Mouse (Mus musculus) left cerebral cortex, adult 18-20 months (tissue): Measurements from ENCODE around the gene Ankib1. TPM values are rescaled to one million over a fixed set of nuclear protein-coding genes. Genes with fewer than 3 reads are reported as not detected.
"Not testable (repeated sequence)": the region's sequence is repeated elsewhere in the genome, so short reads cannot be mapped to it uniquely, and the experiment has no call there.

Source experiments
- DNase-seq, 2 experiments: peaks; one replicate each; pipeline ENCODE4 v3.0.0; 2021 to 2022; ENCODE audit warnings: low spot score in 2 of 2, mixed read lengths in 1 of 2
- total RNA-seq, 2 experiments: library from RNA; stranded (reverse); gene quantifications; 2 replicates each; pipeline ENCODE4 v1.2.3; 2021

Ankib1 gene
- total RNA-seq, 2 experiments from 2014 or later = 125 to 130 TPM

DNA sequence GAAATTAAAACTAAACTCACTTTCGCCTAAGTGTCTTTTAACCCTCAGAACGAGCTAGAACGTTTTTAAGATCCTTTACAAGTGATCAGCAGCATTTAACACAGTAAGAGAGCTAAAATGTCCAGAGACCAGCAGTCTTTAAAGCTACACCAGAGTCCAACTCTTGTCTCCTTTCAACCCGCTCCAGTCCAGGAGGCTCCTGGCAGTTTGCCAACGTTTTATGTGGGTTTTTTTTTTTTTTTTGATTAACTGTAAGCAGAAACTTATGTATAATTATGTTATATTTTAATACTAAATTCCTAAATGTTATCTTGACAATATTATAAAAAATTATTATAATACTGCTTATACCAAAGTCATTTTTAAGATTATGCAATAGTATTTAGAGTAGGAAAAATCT lies 73.9 kb downstream of the Ankib1 start:
- no peak for DNase-seq

GRCm38 (mm10) chr5:3725491-3725890 lies 77.2 kb downstream of the Ankib1 start:
- DNase-seq = no peak

GRCm38 (mm10) chr5:3723415-3723814 lies 79.3 kb downstream of the Ankib1 start:
- DNase-seq = no peak

DNA sequence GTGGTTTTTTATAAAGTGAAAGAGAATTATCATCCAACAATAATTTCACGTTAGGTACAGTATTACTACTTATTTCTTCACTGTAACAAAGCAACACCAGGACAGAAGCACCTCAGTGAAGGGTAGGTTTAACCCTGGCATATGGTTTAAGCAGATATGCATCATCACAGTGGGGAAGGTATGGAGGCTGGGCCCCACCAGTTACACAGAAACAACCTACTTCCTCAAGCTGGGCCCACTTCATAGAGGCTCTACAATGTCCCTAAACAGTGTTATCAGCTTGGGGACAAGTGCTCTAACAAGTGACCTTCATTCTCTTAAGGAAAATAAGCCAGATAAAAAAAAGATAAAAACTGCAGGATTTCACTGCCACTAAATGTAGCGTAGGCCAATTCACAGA lies 79.9 kb downstream of the Ankib1 start:
- DNase-seq = no peak

DNA sequence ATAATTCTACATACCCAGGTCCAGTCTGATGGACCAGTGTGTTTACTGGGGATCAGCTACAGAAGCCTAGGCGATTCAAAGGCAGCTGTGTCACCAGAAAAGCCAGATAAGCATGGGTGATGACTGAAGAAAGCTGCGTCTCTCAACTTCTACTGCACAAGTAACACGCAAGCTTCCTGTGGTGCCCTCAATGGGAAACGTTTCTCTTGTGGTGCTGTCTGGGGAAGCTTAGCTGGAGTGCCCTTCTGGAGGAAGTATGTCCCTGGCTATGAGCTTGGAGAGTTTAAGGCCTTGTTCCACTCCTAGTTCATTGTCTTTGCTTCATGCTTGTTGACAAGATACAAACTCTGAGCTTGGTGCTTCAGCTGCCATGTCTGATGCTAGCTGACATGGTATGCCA lies 83.4 kb downstream of the Ankib1 start:
- no peak for DNase-seq

DNA sequence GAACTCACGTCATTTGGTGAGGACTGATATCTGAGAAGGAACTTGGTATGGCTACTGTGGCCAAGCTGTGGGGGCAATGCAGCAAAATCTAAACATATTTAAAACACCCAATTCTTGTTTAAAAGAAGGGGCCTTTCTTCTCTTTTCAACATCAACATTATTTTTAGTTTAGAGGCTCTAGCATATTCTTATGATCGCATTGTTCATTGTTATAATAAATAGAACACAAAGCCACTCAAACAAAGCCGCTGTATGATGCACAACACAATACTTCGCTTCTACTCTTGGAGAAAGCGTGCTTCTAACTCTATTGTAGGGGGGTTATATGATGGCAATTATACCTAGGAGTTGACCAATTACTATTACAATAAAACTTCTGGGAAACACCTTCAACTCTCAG lies 86.9 kb downstream of the Ankib1 start:
- no peak for DNase-seq

- no peak for DNase-seq
Measured at GRCm38 (mm10) chr5:3702180-3702579, 100.5 kb downstream of the Ankib1 start.

GRCm38 (mm10) chr5:3700025-3700424 lies 102.7 kb downstream of the Ankib1 start:
- no peak for DNase-seq

- no peak for DNase-seq
Measured at GRCm38 (mm10) chr5:3696031-3696430, 106.7 kb downstream of the Ankib1 start.

DNA sequence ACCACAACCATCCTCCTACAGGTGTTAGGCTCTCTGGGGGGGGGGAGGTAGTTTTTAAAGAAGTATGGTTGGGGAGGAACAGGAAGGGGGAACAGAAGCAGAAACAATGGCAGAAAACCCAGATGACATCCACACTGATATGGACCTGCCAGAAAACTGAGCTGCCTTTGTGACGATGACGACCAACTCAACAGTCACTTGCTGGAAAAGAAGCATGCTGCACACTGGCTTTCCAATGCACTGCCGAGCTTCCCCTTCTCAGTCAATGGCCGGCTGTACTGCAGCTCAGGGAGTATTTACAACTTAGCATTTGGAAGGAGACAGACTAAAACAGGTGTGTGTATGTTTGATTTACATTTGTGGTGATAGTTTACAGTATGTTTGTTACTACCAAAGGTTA lies 107.5 kb downstream of the Ankib1 start:
- no peak for DNase-seq

GRCm38 (mm10) chr5:3692956-3693355 lies 109.8 kb downstream of the Ankib1 start:
- no peak for DNase-seq

DNA sequence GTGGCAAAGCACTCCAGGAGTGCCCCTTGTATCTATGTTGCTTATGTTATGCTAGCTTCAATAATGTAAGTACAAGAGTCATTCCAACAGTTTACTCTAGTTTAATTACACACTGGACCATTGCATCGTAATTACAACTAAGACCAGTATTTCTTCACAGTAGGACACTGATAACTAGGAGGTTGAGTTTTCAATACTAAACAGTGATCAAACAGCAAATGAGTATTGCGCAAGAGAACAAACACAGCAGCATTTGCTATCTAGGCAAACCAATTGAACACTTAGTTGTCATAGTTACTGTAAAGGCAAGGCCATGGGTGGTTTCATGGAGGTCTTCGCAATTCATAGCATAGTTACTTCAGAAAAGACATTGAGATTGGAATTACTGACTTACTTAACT lies 111.4 kb downstream of the Ankib1 start:
- no peak for DNase-seq

GRCm38 (mm10) chr5:3688298-3688697 lies 114.4 kb downstream of the Ankib1 start:
- no peak for DNase-seq

DNA sequence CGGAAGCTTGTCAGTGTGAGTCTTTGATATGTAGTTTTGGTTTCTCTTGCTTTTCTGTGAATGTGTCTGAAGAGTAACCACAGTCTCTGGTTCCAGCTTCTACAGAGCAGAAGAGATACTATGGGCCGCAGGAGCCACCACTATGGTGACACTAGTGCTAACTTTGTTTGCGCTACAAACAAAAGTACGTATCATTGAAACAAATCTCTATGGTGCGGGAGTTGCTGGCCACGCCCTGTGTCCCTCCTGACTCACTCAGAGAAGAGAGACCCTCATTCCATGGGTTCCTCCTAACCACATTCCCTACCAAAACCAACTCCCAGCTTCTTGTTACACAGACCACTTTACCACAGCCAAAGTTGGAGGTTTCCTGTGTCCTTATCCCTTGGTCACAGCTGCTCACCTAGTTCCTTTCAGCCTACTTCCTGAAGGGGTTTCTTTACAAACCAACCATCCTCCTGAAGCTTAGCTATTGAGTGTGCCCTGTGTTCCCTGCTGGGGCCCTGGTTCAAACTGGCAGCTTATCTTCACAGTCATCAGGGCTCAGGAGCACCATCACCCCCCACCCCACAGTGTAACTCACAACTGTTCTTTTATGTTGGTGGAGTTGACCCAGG lies 132.7 kb downstream of the Ankib1 start:
- DNase-seq = no peak

DNA sequence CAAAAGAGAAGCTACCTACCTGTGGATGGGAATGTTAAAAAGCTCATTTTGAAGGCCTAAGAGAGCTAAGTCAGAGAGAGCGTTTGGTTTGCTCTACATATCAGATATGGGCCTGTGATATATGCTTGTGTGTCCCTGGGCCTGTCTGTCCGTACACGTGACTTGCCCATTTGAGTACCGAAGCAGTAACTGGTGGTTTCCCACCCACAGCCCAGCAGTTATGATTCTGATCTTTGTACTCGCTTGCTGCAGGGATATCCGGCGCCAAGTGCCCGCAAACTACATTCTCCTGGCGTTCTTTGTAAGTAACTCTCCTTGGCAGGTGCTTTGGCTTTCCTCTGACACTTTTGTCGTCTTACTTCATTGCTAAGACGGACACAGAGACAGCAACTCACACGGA lies 136.1 kb downstream of the Ankib1 start:
- DNase-seq = no peak

DNA sequence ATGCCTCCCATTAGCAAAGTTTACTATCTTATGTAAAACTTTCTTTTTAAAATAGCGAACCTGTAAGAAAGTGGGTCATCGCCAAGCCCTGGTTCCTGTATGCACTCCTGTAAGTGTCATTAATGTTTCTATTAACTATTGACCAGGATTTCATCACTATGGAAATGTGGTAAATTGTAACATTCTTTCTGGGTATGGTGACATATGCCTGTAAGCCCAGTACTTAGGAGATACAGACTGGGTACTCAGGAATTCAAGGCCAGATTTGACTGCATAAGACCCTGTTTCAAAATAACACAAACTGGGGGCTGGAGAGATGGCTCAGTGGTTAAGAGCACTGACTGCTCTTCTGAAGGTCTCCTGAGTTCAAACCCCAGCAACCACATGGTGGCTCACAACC lies 137.5 kb downstream of the Ankib1 start:
- no peak for DNase-seq

DNA sequence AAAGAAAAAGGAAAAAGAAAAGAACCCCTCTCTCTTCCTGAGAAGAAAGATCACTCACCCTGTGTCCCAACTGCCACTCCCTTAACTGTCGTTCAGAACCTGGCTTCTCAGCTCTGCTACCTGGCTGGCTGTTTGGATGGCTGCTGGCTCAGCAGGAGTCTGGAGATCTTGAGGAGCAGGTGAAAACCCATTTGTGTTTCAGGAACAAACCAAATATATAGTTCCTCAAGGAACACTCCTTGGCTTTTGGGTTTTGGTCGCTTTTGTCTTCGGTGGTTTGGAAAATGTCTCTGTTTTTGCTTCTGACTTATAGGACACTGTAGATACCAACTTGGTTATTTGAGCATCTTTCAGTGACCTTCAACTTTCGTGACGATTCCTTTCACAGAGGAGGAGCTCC lies 145.6 kb downstream of the Ankib1 start, which contains the start of gene Gatad1:
Gatad1 (minus strand) TSS at position 101 of the 400 bp plus-strand sequence.
- DNase-seq = no peak

- DNase-seq = no peak
Measured at GRCm38 (mm10) chr5:3653801-3654200, 148.9 kb downstream of the Ankib1 start.

- not testable (repeated sequence) for DNase-seq
Measured at GRCm38 (mm10) chr5:3652903-3653575, 149.7 kb downstream of the Ankib1 start.

DNA sequence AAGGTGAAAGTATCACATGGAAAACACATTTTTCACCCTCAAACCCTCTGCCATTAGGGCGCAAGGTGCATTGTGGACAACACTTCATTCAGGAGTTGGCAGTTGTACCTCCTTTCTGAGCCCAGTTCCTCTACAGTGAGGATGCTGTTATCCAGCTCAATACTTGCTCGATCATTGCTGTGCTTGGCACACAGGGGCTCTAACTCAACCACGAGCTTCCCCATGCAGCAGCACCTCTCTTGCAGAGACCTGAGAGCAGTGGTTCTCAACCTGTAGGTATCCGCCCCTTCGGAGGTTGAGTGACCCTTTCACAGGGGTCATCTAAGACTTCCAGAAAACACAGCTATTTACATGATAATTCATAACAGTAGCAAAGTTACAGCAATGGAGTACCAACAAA lies 151.1 kb downstream of the Ankib1 start:
- DNase-seq = no peak

DNA sequence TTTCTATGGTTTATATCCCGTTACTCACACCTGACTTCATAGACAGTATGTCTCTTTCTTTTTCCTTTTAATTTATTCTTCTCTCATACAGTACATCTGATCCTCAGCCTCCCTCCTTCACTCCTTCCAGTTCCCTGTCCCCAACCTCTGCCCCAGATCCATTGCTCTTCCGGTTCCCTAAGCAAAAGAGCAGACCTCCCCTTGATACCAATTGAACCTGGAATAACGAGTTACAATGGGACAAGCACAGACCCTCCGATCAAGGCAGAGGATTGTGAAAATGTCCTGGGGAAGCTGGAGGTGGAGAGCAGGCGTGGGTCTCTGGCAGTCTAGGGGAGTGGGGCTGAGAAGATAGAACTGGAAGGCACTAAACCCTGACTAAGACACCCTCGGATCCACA lies 151.8 kb downstream of the Ankib1 start, which contains the start of gene Tmbim7:
Tmbim7 (plus strand) TSS at position 301 of the 400 bp plus-strand sequence.
- DNase-seq = no peak

- DNase-seq = no peak
Measured at GRCm38 (mm10) chr5:3648849-3649210, 153.9 kb downstream of the Ankib1 start.

GRCm38 (mm10) chr5:3648206-3648848 lies 154.4 kb downstream of the Ankib1 start:
- no peak for DNase-seq
